Mouse (Mus musculus) T-cell, adult 2 months (primary cell): ENCODE measurements at regions not wholly inside any gene's neighbourhood (a gene's known extent, or its start where the extent isn't known, plus 50 kb on each side); places are given as distances from the start of the nearest gene placed in this dataset.

Source experiments
- DNase-seq: peaks from one replicate; pipeline ENCODE4 v3.0.0; 2022; ENCODE audit warnings: low spot score

DNA sequence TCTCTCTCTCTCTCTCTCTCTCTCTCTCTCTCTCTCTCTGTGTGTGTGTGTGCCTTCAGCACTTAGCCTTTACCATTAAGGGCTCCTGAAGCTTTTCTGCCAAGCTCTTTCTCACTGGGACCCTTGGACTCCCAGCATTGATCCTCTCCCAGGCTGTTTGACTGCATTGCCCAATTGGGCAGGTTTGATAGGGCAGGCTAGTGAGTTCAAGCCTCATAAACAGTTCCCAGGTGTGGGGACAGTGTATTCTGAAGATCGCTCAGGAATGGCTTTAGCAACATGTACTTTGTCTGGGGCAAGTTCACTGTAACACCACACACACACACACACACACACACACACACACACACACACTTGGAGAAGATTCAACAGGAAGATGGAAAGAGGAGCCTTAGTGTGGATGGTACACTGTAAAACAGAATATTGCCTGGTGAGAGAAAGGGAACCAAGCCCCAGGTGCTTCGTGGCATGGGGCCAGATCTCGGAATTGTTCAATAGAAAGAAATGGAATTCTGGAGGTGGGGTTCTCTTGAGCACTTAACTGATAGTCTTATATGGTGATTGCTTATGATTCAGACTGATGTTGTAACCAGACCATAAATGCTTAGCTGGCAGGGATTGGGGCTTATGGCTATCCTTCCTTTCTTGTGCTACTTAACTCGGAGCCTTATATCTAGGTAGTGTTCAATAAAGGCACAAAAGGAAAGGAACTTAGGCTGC lies 229.5 kb downstream of the 4933412E24Rik start:
- DNase-seq, result no peak

DNA sequence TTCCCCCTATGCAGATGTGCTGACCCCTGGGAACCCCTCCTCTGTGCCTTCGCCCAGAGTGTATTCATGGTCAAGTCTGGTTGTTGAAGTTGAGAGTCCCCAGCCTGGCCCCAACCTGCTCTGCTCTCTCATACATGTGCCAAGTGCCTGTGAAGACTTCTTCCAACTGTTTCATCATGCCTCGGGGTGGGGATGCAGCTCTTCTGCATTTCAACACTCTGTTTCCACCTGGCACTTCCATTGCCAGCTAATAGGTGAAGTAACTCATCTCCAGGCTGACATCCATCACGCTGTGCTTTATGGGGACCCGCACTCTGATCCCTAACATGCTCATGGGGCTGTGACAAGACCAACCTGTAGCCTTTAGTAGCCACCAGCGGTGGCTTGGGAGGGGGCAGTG lies 230.4 kb downstream of the 4933412E24Rik start:
- DNase-seq, result no peak

DNA sequence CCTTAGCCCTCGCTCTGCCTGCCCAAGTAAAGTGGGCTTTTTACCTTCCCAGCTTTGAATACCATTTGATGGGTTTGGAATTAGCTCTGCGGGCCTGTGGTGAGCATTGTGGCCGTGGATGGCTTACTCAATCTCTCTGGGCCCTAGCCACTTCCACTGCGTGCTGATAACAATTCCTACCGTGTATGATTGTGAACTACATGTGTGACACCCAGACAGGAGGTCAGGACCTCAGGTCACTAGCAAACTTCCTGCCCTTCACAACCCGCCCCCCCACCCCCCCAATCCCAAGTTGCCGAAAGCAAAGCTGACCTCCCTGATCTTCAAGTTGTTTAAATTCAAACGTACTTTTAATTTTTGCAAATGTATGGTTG lies 231.9 kb downstream of the 4933412E24Rik start:
- no peak for DNase-seq

DNA sequence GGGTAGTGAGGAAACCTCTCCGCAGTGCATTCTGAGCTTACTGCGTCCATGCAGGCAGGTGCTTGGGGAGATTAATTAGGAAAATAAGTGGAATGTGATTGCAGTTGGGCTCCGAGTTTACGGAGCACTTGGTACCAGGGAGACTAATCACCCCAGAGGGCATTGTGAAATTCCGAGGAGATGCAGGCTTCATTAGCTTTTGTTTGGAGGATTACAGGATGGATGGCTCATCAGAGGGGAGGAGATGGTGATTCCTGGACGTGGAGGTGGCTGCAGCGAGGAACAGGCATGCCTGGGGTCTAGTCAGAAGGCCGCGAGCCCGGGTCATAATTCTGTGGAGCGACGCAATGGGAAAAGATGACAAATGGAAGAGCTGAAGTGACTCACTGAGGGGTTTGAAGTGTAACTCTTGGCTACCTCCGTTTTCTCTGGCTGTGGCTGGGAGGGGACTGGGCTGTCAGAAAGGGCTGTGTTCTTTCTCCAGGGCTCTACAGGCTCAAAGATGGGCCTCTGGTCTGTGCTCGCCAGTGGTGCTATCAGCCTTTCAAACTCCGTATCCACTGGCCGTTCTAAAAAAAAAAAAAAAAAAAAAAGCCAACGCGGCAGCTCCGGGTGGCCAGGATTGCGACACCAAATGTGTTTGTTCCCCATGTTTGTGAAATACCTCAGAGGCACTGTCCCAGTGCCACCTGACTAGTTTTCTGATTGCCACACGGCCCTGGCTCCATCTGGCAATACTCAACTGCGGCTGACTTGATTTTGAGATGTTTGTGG lies 232.4 kb downstream of the 4933412E24Rik start:
- DNase-seq, result no peak

DNA sequence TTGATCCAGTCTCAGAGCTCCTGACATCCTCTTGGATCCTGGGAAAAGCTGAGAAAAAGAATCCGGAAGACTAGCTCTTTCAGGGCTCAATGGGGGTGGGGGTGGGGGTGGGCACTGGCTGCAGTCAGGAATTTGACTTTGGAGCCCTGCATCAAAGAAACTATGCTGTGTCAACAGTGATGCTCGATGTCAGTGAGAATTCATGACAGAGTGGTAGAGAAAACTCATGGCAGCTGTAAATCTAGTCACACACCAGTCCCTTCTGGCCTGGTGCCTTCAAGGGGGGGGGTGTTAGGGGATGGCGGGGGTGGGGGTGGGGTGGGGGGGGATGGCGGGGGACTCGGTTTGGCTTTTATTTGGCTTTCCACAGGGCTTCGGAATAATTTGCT lies 233.0 kb downstream of the 4933412E24Rik start:
- DNase-seq, result no peak

DNA sequence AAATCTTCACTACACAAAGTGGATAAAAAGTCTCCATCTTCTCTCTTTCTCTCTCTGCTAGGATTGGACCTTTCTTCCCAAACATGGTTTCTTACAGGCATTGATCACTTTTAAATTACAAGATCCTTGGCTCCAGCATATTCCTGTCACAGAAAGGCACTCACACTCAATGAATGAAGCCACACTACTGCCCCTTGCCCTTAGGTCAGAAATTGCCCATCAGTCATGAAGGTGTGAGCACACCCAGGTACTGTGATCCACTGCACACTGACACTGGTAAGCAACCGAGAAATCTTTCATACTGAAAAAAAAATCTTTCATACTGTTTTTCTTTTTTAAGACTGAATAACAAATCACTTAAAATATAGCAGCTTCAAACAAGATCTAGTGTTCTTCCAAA lies 235.9 kb downstream of the 4933412E24Rik start:
- DNase-seq, result no peak

GRCm38 (mm10) chr15:59777307-59777871 lies 239.0 kb downstream of the 4933412E24Rik start:
- DNase-seq, result no peak

GRCm38 (mm10) chr15:59775781-59776180 lies 240.6 kb downstream of the 4933412E24Rik start:
- no peak for DNase-seq

- no peak for DNase-seq
Measured at GRCm38 (mm10) chr15:59773983-59774382, 242.4 kb downstream of the 4933412E24Rik start.

DNA sequence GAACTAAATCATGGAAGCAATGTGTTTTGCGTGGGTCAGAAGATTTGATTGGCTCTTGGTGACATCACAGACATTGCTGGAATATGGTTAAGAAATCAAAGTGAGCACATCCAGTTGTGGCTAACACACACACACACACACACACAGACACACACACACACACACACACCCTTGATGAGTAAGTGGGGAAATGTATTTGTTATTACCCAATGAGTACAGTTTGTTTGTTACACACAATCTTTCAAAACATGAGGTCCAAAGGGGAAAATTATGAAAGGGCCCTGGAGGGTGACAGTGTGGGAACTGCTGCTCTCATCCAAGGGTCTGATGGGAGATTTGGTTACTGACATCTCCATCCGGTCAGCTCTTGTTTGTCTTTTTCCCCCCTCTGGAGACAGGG lies 243.8 kb downstream of the 4933412E24Rik start:
- DNase-seq, result no peak

- peak; percentile 22 for DNase-seq
Measured at GRCm38 (mm10) chr15:59762061-59762460, 254.4 kb downstream of the 4933412E24Rik start.

DNA sequence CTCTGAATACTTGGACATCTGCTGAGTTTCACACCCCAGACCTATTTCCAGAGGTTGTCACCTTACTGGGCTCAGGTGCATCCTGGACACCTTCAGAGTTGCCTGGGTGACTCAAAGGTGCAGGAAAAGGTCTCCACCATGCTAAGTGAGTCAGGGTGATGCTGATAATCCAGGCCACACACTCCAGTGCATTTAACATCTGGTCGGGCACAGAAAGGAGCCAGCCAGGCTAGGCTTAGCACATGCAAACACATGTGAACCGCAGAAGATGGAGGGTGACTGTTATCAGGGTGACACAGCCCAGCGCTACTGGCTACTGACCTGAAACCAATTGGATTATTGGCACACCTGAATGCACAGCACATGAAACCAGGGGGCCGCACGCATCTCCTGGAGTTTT lies 255.9 kb downstream of the 4933412E24Rik start:
- DNase-seq, result no peak

- no peak for DNase-seq
Measured at GRCm38 (mm10) chr15:59759566-59759965, 256.8 kb downstream of the 4933412E24Rik start.

DNA sequence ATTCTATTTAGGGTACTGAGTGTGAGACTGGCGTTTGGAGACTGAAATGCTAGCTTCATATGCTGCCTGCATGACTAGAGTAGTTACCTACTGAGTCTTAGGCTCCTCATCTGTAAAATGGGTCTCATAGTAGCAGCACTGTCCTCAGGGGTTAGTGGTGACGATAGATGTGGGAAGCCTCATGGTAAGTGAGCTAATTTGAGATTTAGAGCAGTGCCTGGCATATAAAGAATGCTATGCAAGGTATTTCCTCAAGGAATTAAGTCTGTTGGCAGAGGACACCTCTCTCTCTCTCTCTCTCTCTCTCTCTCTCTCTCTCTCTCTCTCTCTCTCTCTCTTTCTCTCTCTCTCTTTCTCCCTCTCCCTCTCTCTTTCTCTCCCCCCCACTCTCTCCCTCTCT lies 257.4 kb downstream of the 4933412E24Rik start:
- DNase-seq, result no peak

DNA sequence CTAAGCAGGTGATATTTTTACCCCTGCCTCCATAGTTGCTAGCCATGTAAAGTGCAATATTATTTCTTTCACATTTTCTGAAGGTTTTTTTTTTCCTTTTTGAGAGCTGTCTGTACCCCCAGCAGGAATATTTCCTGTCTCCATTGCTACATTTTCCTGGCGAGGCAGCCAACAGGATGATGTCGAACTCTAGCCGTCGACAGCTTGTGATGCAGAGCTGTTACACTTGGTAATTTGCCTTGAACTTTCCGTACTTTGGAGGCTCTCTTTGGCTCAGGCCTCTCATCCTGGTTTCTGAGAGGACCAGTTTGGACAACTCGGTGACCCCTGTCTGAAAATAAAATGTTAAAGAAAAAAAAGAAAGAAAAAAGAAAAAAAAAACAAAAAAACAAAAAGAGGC lies 260.3 kb downstream of the 4933412E24Rik start:
- DNase-seq, result no peak

- DNase-seq, result no peak
Measured at GRCm38 (mm10) chr15:59754906-59755305, 261.5 kb downstream of the 4933412E24Rik start.

DNA sequence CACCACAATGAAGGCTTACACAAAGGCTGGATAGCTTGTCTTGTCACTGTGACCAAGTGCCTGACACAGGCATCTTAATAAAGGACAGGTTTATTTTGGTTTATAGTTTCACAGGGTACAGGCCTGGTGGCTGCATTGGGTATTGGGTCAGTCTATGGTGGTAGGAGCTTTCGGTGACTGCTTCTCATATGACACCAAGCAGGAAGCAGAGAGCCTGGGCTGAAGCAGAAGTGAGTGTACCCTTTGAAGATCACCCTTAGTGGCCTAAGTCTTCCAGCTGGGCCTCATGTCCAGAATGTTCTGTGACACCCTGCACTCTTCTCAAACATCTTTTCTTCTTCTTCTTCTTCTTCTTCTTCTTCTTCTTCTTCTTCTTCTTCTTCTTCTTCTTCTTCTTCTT lies 264.1 kb downstream of the 4933412E24Rik start:
- no peak for DNase-seq

GRCm38 (mm10) chr15:59746290-59746689 lies 270.1 kb downstream of the 4933412E24Rik start:
- no peak for DNase-seq

- DNase-seq, result no peak
Measured at GRCm38 (mm10) chr15:59744411-59744931, 271.9 kb downstream of the 4933412E24Rik start.

GRCm38 (mm10) chr15:59739197-59739596 lies 277.2 kb downstream of the 4933412E24Rik start:
- no peak for DNase-seq

GRCm38 (mm10) chr15:59737247-59737646 lies 279.2 kb downstream of the 4933412E24Rik start:
- no peak for DNase-seq

DNA sequence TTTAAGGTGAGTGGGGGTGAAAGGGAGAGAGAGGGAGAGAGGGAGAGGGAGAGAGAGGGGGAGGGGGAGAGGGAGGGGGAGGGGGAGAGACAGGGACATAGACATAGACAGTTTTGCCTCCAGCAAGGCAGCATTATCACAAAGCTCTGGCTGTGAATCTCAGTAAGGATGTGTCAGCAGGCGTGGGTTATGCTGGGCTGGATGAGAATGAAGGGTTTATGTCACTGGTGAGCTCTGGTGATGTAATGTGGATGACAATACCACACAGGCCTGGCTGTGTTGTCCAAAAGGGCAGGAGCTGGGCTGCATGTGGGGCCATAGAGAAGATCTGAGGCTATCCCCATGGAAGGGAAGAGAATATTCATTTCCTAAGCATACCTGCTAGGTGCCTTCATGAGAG lies 282.0 kb downstream of the 4933412E24Rik start:
- DNase-seq, result no peak

DNA sequence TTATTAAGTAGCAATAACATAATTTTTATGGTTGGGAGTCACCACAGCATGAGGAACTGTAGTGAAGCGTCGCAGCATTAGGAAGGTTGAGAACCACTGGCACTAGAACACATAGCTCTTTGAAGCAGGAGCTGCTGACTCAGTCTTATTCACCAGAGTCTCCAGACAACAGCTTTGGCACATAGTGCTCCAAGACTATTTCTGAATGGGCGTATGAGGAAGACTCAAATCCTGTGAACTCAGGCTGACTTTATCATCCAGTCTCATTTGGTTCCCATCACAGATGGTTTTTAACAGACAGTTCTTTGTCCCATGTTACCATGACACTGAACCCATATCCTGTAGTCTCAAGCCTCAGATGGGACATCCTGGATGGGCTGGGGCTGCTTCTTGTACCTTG lies 282.5 kb downstream of the 4933412E24Rik start:
- DNase-seq, result no peak
